Mouse (Mus musculus): ENCODE results near the gene Olfml3. TPM values are rescaled to one million over a fixed set of nuclear protein-coding genes. Genes with fewer than 3 reads are reported as not detected.
A peak's percentile ranks its signal among the peaks of the same experiment; 100 is the strongest.

Olfml3 gene
- total RNA-seq (2017): 0.88 and 3.1 TPM in 2 replicates

DNA sequence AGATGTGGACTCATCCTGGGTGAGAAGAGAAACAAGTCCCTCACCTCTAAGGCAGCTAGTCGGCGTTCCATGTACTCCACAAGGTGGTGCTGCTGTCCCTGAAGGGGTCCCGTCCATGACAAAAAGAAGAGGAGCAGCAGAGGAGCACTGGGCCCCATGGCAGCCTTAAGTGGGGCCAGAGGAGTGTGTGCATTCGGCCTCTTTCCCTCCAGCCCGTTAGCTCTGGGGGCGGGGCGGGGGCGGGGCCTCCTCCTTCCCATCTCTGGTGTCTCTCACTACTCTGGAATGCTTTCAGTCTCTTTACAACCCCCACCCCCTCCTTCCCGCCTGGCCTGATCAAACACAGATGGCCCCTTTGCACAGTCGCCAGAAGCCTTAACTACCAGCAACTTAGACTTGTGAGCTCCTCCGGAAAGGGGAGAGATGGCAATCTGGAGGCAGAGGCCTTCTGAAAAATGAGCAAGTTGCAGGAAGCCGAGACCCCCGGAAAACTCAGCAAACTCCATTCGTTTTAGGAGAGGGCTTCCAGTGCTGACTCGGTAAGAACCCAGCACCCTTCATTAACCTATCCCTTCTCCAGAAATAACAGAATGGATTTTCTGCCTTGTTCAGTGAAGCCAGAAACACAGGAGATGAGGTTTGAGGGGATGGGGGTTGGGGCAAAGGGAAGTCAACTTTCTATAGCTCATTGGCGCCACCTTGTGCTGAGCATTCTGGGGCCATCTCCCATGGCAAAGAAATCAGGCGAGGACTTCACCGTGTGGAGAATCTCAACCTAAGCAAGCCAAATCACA lies at the start of gene Olfml3:
Gene Olfml3, minus strand, starts transcription at position 224 of the 794 bp plus-strand sequence.
- peak; percentile 74 to 86 for ATAC-seq (replicated peaks in 1 of 2; ENCODE audit: insufficient read depth in 1 of 2, low FRiP score in 2 of 2, low TSS enrichment in 1 of 2, low read depth in 1 of 2, poor library complexity in 2 of 2, severe bottlenecking in 2 of 2)

DNA sequence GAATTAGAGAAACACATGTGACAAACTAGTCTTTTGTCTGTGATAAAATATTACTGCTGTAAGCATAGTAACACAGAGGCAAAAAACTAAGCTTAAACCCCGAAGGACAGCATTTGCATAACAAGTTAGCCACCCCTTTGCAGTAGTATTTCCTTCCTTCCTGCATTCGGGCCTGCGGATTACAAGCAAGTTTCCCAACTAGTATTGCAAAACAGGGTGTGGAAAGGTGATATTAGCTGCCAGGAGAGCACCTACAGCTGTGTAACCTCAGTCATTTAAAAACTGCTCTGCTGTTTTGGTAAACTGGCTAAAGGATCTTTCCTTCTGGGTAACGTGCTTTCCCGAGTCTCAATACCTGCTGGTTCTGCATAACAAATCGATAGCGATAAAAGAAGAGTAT lies 49.4 kb upstream of the Olfml3 start:
- ATAC-seq (replicated peaks in 1 of 2; ENCODE audit: insufficient read depth in 1 of 2, low FRiP score in 2 of 2, low TSS enrichment in 1 of 2, low read depth in 1 of 2, poor library complexity in 2 of 2, severe bottlenecking in 2 of 2): peak in 1 of 2 experiments; percentile 52; a peak in 1 of 4 replicates

- ATAC-seq (replicated peaks in 1 of 2; ENCODE audit: insufficient read depth in 1 of 2, low FRiP score in 2 of 2, low TSS enrichment in 1 of 2, low read depth in 1 of 2, poor library complexity in 2 of 2, severe bottlenecking in 2 of 2): no peak
Measured at GRCm38 (mm10) chr3:103782844-103783609, 45.2 kb upstream of the Olfml3 start.

GRCm38 (mm10) chr3:103780777-103781176 lies 43.0 kb upstream of the Olfml3 start:
- ATAC-seq (replicated peaks in 1 of 2; ENCODE audit: insufficient read depth in 1 of 2, low FRiP score in 2 of 2, low TSS enrichment in 1 of 2, low read depth in 1 of 2, poor library complexity in 2 of 2, severe bottlenecking in 2 of 2): no peak

- ATAC-seq (replicated peaks in 1 of 2; ENCODE audit: insufficient read depth in 1 of 2, low FRiP score in 2 of 2, low TSS enrichment in 1 of 2, low read depth in 1 of 2, poor library complexity in 2 of 2, severe bottlenecking in 2 of 2): no peak
Measured at GRCm38 (mm10) chr3:103780271-103780670, 42.5 kb upstream of the Olfml3 start.

DNA sequence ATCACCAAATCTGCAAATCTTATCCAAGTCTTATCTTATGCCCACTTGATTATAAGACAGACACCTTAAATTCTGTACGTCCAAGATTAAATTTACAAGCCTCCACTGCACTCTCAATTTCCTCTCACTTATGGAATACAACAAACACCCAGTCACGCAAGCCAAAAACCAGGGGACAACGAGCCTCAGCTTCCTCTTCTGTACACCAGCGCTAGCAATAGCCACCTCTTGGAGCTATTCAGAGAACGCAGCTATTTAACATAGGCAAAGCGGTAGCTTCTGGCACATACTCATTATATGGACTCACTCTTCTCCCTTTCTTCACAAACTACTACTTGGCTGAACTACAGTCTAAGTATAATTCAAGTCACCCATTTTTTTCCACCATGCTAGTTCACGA lies 41.4 kb upstream of the Olfml3 start:
- peak; percentile 30 to 59; a peak in 1 of 4 replicates for ATAC-seq (replicated peaks in 1 of 2; ENCODE audit: insufficient read depth in 1 of 2, low FRiP score in 2 of 2, low TSS enrichment in 1 of 2, low read depth in 1 of 2, poor library complexity in 2 of 2, severe bottlenecking in 2 of 2)

- ATAC-seq (replicated peaks in 1 of 2; ENCODE audit: insufficient read depth in 1 of 2, low FRiP score in 2 of 2, low TSS enrichment in 1 of 2, low read depth in 1 of 2, poor library complexity in 2 of 2, severe bottlenecking in 2 of 2): no peak
Measured at GRCm38 (mm10) chr3:103778660-103779059, 40.9 kb upstream of the Olfml3 start.

DNA sequence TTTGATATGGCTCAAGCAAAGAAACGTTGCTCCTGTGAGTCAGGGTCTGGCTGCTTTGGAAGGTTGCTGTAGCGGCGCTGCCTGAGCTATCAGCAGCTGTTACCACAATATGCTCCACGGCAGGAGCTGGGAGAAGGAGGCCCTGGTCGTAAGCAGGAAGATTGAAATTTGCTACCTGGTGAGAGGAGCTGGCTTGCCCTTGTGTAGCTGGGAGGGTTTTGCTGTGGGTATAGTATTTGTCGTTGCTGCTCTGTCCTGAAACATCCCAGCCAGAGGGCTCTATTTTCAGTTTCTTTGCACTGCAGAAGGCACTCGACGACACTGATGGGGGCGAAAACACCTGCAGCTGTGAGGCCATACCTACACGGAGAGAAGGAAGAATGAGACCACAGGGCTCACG lies 40.1 kb upstream of the Olfml3 start:
- ATAC-seq (replicated peaks in 1 of 2; ENCODE audit: insufficient read depth in 1 of 2, low FRiP score in 2 of 2, low TSS enrichment in 1 of 2, low read depth in 1 of 2, poor library complexity in 2 of 2, severe bottlenecking in 2 of 2): no peak

- ATAC-seq (replicated peaks in 1 of 2; ENCODE audit: insufficient read depth in 1 of 2, low FRiP score in 2 of 2, low TSS enrichment in 1 of 2, low read depth in 1 of 2, poor library complexity in 2 of 2, severe bottlenecking in 2 of 2): no peak
Measured at GRCm38 (mm10) chr3:103774009-103774408, 36.2 kb upstream of the Olfml3 start.

DNA sequence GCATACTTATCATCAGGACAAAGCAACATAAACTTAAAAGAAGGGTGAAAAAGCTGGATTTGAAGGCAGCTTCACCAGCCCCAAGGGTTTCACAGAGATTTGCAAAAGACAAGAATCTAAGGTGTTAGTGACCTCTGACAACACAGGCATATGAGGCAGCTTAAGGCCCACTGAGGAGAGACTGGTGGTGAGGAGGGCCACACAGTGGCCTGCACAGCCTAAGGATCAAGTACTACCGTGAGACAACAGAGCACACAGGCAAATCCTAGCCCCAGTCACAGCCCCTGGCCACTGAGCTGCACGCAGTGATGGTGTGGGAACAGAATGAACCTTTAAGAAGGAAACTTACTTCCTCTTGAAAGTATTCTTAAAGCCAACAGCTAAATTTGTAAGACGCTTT lies 35.7 kb upstream of the Olfml3 start:
- ATAC-seq (replicated peaks in 1 of 2; ENCODE audit: insufficient read depth in 1 of 2, low FRiP score in 2 of 2, low TSS enrichment in 1 of 2, low read depth in 1 of 2, poor library complexity in 2 of 2, severe bottlenecking in 2 of 2): 0 out of 4 replicates have a peak, but pooled peaks of 1 of the 2 experiments have one; percentile 15

- ATAC-seq (replicated peaks in 1 of 2; ENCODE audit: insufficient read depth in 1 of 2, low FRiP score in 2 of 2, low TSS enrichment in 1 of 2, low read depth in 1 of 2, poor library complexity in 2 of 2, severe bottlenecking in 2 of 2): peak; percentile 46 to 65; a peak in 3 of 4 replicates
Measured at GRCm38 (mm10) chr3:103772846-103773245, 35.0 kb upstream of the Olfml3 start.

DNA sequence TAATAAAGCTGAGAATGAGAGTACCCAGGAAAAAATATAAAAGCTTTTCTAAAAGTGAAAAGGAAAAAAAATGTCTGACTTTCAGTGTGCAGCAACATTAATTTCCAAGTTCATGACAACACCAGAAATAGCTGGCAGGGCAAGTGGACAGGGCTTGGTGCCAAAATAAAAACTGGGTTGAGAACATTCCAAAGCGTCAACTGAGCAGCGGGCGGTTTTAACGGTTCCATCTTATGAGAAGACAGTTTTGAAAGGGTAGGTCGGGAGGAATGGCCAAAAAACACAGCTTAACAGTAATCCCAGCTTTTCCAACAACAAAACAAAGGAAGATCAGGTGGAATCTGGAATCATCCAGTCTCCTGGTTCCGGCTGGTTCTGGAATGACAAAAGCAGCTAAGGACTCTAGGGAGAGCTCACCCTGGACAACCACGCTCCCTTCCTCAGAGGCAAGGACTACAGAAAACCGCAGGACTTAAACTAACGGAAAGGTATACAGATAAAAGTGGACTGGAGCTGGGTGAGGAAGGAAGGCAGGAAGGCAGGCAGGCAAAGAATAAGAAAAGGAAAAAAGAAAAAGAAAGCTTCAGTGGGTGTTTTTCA lies 33.8 kb upstream of the Olfml3 start:
- ATAC-seq (replicated peaks in 1 of 2; ENCODE audit: insufficient read depth in 1 of 2, low FRiP score in 2 of 2, low TSS enrichment in 1 of 2, low read depth in 1 of 2, poor library complexity in 2 of 2, severe bottlenecking in 2 of 2): no peak; a peak in 2 of 4 replicates

GRCm38 (mm10) chr3:103766789-103767188 lies 29.0 kb upstream of the Olfml3 start:
- ATAC-seq (replicated peaks in 1 of 2; ENCODE audit: insufficient read depth in 1 of 2, low FRiP score in 2 of 2, low TSS enrichment in 1 of 2, low read depth in 1 of 2, poor library complexity in 2 of 2, severe bottlenecking in 2 of 2): no peak

- ATAC-seq (replicated peaks in 1 of 2; ENCODE audit: insufficient read depth in 1 of 2, low FRiP score in 2 of 2, low TSS enrichment in 1 of 2, low read depth in 1 of 2, poor library complexity in 2 of 2, severe bottlenecking in 2 of 2): no peak
Measured at GRCm38 (mm10) chr3:103759261-103759970, 21.6 kb upstream of the Olfml3 start.

GRCm38 (mm10) chr3:103758456-103758855 lies 20.7 kb upstream of the Olfml3 start:
- no peak for ATAC-seq (replicated peaks in 1 of 2; ENCODE audit: insufficient read depth in 1 of 2, low FRiP score in 2 of 2, low TSS enrichment in 1 of 2, low read depth in 1 of 2, poor library complexity in 2 of 2, severe bottlenecking in 2 of 2)

GRCm38 (mm10) chr3:103756920-103757319 lies 19.1 kb upstream of the Olfml3 start:
- ATAC-seq (replicated peaks in 1 of 2; ENCODE audit: insufficient read depth in 1 of 2, low FRiP score in 2 of 2, low TSS enrichment in 1 of 2, low read depth in 1 of 2, poor library complexity in 2 of 2, severe bottlenecking in 2 of 2): no peak

DNA sequence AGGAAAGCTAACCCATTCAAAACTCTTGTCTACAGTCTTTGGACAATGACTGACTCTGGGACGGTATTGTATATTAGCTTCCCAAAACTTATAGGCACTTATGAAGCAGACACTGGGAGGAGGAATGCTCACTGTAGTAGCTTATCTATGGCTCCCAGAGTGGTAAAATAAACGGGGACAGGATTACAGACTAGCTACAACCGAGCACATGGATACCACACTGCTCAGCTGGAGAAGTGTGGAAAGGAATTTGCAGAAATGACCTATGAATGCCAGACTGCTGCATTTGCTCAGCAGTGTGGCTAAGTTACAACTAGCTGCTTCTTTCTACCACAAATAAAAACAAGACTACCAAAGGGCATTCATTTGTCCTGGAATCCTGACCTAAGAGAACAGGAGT lies 17.6 kb upstream of the Olfml3 start:
- ATAC-seq (replicated peaks in 1 of 2; ENCODE audit: insufficient read depth in 1 of 2, low FRiP score in 2 of 2, low TSS enrichment in 1 of 2, low read depth in 1 of 2, poor library complexity in 2 of 2, severe bottlenecking in 2 of 2): no peak

Measured in hematopoietic stem cell, adult 5-6 weeks (primary cell).